Mouse (Mus musculus): Measurements from ENCODE around the gene Cnbd2.

DNA sequence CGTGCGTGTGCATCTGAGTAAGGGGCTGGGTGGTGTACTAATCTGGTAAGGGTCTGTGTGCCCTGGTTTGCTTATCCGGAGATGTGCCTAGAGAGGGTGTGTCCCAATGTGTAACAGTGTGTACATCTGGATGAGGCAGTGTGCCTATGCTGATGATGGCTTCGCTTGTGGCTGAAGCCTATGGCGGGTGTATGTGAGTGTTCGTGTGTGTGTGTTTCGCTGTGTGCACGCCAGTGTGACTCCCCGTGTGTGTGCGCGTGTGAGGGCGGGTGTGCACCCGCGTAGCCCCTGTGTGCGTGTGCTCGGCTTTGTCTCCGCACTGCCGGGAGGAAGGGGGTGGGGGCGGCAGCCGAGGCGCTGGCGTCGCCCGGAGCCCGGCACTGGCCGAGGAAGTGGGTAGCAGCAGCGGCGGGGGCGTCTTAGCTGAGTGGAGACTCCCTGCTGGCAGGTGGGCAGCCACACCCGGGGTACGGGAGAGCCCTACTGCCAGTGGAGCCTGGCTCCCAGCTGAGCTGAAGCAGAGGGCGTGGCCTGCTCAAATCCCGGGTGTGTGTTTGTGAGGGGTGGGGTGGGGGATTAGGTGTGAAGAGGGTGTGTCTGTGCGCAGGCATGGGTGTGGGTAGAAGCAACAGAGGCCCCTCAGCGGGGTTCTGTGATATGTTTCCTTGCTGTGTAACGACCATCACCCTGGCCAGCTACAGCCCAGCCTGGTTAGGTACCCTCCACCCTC lies 109.4 kb downstream of the Cnbd2 start:
- TF ChIP-seq POLR2A (IDR thresholded peaks at IDR 0.05; ENCODE audit: insufficient read depth, low read depth, low read length), result no peak
- no peak for TF ChIP-seq CTCF (IDR thresholded peaks at IDR 0.05; ENCODE audit: insufficient read depth, low read depth, low read length)
